Mouse (Mus musculus) megakaryocyte, embryonic 14.5 days (primary cell): ENCODE data around the gene Pltp.

Source experiments
- FLI1 ChIP-seq: IDR thresholded peaks from 2 replicates; pipeline ENCODE4 v1.6.1; 2012; ENCODE audit warnings: low read length, inconsistent platforms, mixed read lengths
- GATA1 ChIP-seq: IDR thresholded peaks from 3 replicates; pipeline ENCODE4 v1.6.1; 2012; ENCODE audit warnings: mixed read lengths, low read length, inconsistent platforms, borderline replicate concordance

GRCm38 (mm10) chr2:164862179-164862861 lies 4.8 kb upstream of the Pltp start:
- TF ChIP-seq GATA1 (no peak), FLI1 (no peak)
